Mouse (Mus musculus): ENCODE results near the gene Zbtb37. TPM values are rescaled to one million over a fixed set of nuclear protein-coding genes. Genes with fewer than 3 reads are reported as not detected.
"Not testable (repeated sequence)": the region's sequence is repeated elsewhere in the genome, so short reads cannot be mapped to it uniquely, and the experiment has no call there.

The Zbtb37 gene
- polyA plus RNA-seq, 1 experiment = 0.32 TPM

DNA sequence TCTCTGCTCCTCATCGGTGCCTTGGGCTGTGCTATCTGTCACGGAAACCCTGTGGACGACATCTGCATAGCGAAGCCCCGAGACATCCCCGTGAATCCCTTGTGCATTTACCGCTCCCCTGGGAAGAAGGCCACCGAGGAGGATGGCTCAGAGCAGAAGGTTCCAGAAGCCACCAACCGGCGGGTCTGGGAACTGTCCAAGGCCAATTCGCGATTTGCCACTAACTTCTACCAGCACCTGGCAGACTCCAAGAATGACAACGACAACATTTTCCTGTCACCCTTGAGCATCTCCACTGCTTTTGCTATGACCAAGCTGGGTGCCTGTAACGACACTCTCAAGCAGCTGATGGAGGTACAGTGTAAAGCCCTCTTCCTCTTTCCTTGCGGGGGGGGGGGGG, 45.3 kb downstream of the Zbtb37 start:
- H3K27me3 ChIP-seq (ENCODE audit: control insufficient read depth, insufficient read depth, low read length) = no peaks in the 10 kb centered on the region
- WGBS = 83% methylated on average over 15 of the region's 15 CpGs
- TF ChIP-seq CTCF (IDR thresholded peaks at IDR 0.05; ENCODE audit: extremely low read depth, insufficient read length, insufficient replicate concordance, low read depth, low read length) (no peak), POLR2A (IDR thresholded peaks at IDR 0.05; ENCODE audit: low read depth, low read length) (no peak)
- H3K36me3 ChIP-seq (ENCODE audit: control insufficient read depth, insufficient read depth, low read length) = no peaks in the 10 kb centered on the region
- no peaks in the 10 kb centered on the region for H3K4me1 ChIP-seq (ENCODE audit: control insufficient read depth, insufficient read depth, insufficient read length, low read length)
- no peak overlapping the region for H3K27ac ChIP-seq (ENCODE audit: insufficient read depth, low read depth, low read length)
- H3K4me3 ChIP-seq (ENCODE audit: low read depth, low read length) = no peak overlapping the region

DNA sequence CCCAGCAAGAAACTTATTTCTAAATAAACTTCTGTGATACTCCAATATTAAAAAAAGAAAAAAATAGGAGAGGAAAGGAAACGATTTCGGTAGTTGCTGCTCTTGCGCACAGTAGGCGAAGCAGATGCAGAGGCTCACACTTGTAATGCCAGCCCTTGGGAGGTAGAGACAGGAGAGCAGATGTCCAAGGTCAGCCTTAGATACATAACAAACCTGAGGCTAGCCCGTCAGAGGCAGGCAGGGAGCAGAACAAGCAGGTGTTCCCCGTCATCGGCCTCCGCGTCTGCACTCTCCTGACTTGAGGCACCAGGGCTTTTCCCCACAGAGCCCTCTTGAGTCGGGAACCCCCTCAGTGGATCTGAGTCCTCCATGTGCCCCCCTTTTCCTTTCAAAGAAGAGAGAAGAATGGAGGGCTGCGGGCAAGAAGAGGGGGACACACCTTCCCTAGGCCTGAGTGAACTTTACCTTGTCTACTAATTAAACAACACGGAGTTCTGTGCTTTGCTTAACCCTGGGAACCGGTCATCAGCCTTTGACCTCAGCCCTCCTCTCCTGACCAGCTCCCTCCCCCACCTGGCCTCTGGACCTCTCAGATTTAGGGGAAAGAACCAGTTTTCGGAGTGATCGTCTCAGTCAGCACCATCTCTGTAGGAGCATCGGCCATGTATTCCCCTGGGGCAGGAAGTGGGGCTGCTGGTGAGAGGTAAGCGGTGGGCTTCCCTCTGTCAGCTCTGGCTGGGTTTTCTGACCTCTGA, 47.6 kb downstream of the Zbtb37 start:
- H3K27me3 ChIP-seq (ENCODE audit: control insufficient read depth, insufficient read depth, low read length) = no peaks in the 10 kb centered on the region
- H3K27ac ChIP-seq (ENCODE audit: insufficient read depth, low read depth, low read length) = no peak overlapping the region
- WGBS = 75% methylated on average over 17 of the region's 17 CpGs
- TF ChIP-seq CTCF (IDR thresholded peaks at IDR 0.05; ENCODE audit: extremely low read depth, insufficient read length, insufficient replicate concordance, low read depth, low read length) (no peak), POLR2A (IDR thresholded peaks at IDR 0.05; ENCODE audit: low read depth, low read length) (no peak)
- no peaks in the 10 kb centered on the region for H3K36me3 ChIP-seq (ENCODE audit: control insufficient read depth, insufficient read depth, low read length)
- no peaks in the 10 kb centered on the region for H3K4me1 ChIP-seq (ENCODE audit: control insufficient read depth, insufficient read depth, insufficient read length, low read length)
- H3K4me3 ChIP-seq (ENCODE audit: low read depth, low read length) = no peak overlapping the region

DNA sequence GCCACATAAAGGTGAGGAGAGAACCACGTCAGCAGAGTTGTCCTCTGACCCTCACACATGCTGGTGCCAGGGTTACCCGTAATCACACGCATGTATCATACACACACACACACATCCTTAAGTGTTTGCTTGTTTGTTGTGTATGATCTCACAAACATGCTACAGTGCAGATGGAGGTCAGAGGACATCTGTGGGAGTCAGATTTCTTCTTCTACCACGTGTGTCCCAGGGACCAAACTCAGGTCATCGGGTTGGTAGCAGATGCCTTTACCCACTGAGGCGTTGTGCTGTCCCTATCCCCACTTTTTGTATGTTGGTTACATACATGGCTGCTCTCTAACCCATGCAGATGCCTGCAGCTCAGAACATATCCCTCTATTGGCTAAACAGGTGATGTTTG, 49.2 kb downstream of the Zbtb37 start:
- Histone ChIP-seq H3K27me3 (ENCODE audit: control insufficient read depth, insufficient read depth, low read length) (no peaks in the 10 kb centered on the region), H3K27ac (ENCODE audit: insufficient read depth, low read depth, low read length) (no peak overlapping the region), H3K4me1 (ENCODE audit: control insufficient read depth, insufficient read depth, insufficient read length, low read length) (no peaks in the 10 kb centered on the region), H3K36me3 (ENCODE audit: control insufficient read depth, insufficient read depth, low read length) (no peaks in the 10 kb centered on the region), H3K4me3 (ENCODE audit: low read depth, low read length) (no peak overlapping the region)
- TF ChIP-seq CTCF (IDR thresholded peaks at IDR 0.05; ENCODE audit: extremely low read depth, insufficient read length, insufficient replicate concordance, low read depth, low read length) (no peak), POLR2A (IDR thresholded peaks at IDR 0.05; ENCODE audit: low read depth, low read length) (no peak)
- 82% methylated on average over 6 of the region's 6 CpGs for whole genome bisulfite sequencing

DNA sequence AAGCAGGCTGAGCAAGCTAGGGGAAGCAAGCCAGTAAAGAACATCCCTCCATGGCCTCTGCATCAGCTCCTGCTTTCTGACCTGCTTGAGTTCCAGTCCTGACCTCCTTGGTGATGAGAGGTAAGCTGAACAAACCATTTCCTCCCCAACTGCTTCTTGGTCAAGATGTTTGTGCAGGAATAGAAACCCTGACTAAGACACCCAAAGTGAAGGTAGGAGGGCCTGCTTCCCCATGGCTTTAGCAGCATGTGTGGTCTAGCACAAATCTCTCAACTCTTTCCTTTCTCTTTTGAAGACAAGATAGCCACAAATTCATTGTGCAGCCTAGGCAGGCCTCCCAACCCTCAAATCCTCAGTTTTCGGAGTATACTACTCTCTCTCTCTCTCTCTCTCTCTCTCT, 49.9 kb downstream of the Zbtb37 start:
- H3K36me3 ChIP-seq (ENCODE audit: control insufficient read depth, insufficient read depth, low read length); H3K4me1 ChIP-seq (ENCODE audit: control insufficient read depth, insufficient read depth, insufficient read length, low read length); H3K27me3 ChIP-seq (ENCODE audit: control insufficient read depth, insufficient read depth, low read length); H3K4me3 ChIP-seq (ENCODE audit: low read depth, low read length); H3K27ac ChIP-seq (ENCODE audit: insufficient read depth, low read depth, low read length): not testable (repeated sequence)
- 88% methylated on average over 1 of the region's 1 CpGs for WGBS

DNA sequence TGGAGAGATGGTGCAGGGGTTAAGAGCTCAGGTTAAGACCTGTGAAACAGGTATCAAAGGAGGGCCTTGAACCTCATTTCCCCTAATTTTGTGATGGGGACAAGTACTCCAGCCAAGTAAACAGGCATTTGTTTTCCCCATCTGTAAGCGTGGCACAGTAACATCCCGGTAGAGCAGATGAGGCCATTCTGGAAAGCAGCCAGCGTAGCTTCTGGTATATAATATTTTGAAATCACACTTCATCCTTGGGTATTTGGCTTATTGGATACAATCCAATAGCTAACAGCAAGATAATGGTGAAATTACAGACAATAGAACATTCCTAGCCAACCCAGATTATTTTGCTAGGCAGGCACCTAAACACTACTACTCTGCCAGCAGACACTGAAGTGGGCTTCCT, 51.8 kb downstream of the Zbtb37 start:
- 41% methylated on average over 3 of the region's 3 CpGs for WGBS
- H3K27me3 ChIP-seq (ENCODE audit: control insufficient read depth, insufficient read depth, low read length) = no peaks in the 10 kb centered on the region
- no peak overlapping the region for H3K27ac ChIP-seq (ENCODE audit: insufficient read depth, low read depth, low read length)
- H3K4me3 ChIP-seq (ENCODE audit: low read depth, low read length) = no peak overlapping the region
- H3K36me3 ChIP-seq (ENCODE audit: control insufficient read depth, insufficient read depth, low read length) = no peaks in the 10 kb centered on the region
- no peaks in the 10 kb centered on the region for H3K4me1 ChIP-seq (ENCODE audit: control insufficient read depth, insufficient read depth, insufficient read length, low read length)
- no peak for TF ChIP-seq POLR2A (IDR thresholded peaks at IDR 0.05; ENCODE audit: low read depth, low read length)
- no peak for TF ChIP-seq CTCF (IDR thresholded peaks at IDR 0.05; ENCODE audit: extremely low read depth, insufficient read length, insufficient replicate concordance, low read depth, low read length)

DNA sequence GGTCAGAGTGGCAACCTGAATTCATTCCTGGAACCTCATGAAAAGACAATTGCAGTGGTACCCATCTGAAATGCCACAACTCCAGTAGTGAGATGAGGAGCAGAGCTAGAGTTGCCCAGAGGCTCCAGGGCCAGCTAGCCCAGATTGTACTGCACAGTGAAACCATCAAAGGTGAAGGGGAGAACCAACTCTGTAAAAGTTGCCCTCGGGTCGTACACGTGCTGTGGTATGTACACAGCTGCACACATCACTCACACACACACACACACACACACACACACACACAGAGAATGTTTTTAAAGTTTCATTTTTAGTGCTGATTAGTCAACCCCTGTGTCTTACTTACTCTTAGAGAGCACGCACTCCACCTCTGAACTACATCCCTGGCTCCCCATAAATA, 53.3 kb downstream of the Zbtb37 start:
- Histone ChIP-seq H3K4me3 (ENCODE audit: low read depth, low read length) (no peak overlapping the region), H3K27me3 (ENCODE audit: control insufficient read depth, insufficient read depth, low read length) (no peaks in the 10 kb centered on the region), H3K36me3 (ENCODE audit: control insufficient read depth, insufficient read depth, low read length) (peaks cover 1% of the 10 kb centered on the region; the same call in 1 of the 2 replicates), H3K27ac (ENCODE audit: insufficient read depth, low read depth, low read length) (no peak overlapping the region), H3K4me1 (ENCODE audit: control insufficient read depth, insufficient read depth, insufficient read length, low read length) (no peaks in the 10 kb centered on the region)
- TF ChIP-seq CTCF (IDR thresholded peaks at IDR 0.05; ENCODE audit: extremely low read depth, insufficient read length, insufficient replicate concordance, low read depth, low read length) (no peak), POLR2A (IDR thresholded peaks at IDR 0.05; ENCODE audit: low read depth, low read length) (no peak)
- WGBS = 77% methylated on average over 4 of the region's 4 CpGs

DNA sequence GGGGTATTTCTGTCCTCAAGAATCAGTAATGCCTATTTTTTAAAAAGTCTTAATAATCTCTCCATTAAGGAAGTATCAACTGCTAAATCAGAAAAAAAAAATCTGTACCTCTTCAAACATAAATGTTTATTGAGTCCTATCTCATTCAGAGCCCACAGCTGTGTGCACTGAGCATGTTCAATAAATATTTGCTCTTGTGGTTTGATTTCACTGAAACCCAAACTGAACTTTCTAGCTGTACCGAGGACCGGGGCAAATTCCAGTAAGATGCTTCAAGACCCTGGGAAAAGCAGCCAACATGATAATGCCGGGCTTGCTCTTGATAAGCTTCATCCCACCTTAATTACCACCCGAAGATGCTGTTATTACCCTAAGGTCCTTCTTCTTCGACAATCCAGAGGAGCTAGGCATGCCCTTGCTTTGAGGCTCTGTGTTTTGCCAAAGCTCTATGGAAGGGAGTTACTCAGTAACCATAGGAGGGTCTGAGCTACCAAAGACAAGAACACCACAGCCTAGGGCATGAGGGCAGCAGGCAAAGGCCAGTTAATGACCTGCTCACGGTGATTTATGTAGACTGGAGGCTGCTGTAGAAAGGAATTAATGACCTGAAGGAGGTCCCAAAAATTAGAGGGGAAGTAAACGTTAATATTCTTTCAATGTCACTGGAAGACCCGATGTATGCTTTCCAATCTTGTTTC, 54.0 kb downstream of the Zbtb37 start:
- WGBS = 26% methylated on average over 8 of the region's 8 CpGs
- Histone ChIP-seq H3K36me3 (ENCODE audit: control insufficient read depth, insufficient read depth, low read length) (peaks cover 3% of the 10 kb centered on the region; the same call in 1 of the 2 replicates), H3K4me1 (ENCODE audit: control insufficient read depth, insufficient read depth, insufficient read length, low read length) (no peaks in the 10 kb centered on the region), H3K4me3 (ENCODE audit: low read depth, low read length) (no peak overlapping the region), H3K27ac (ENCODE audit: insufficient read depth, low read depth, low read length) (no peak overlapping the region), H3K27me3 (ENCODE audit: control insufficient read depth, insufficient read depth, low read length) (no peaks in the 10 kb centered on the region)
- TF ChIP-seq CTCF (IDR thresholded peaks at IDR 0.05; ENCODE audit: extremely low read depth, insufficient read length, insufficient replicate concordance, low read depth, low read length) = no peak
- TF ChIP-seq POLR2A (IDR thresholded peaks at IDR 0.05; ENCODE audit: low read depth, low read length) = no peak

All from small intestine, adult 2 months (tissue).